Mouse (Mus musculus): ENCODE data around the gene Kctd17.

Kctd17 gene

GRCm38 (mm10) chr15:78449131-78449530, 20.8 kb downstream of the Kctd17 start:
- DNase-seq, result no peak

GRCm38 (mm10) chr15:78449694-78450418, 21.5 kb downstream of the Kctd17 start:
- DNase-seq, result no peak

- no peak for DNase-seq
Measured at GRCm38 (mm10) chr15:78450419-78450768, 22.0 kb downstream of the Kctd17 start.

GRCm38 (mm10) chr15:78451201-78451600, 22.8 kb downstream of the Kctd17 start:
- no peak for DNase-seq

GRCm38 (mm10) chr15:78452929-78453328, 24.6 kb downstream of the Kctd17 start:
- no peak for DNase-seq

- DNase-seq, result no peak
Measured at GRCm38 (mm10) chr15:78455168-78455567, 26.8 kb downstream of the Kctd17 start.

- DNase-seq, result no peak
Measured at GRCm38 (mm10) chr15:78456051-78456450, 27.7 kb downstream of the Kctd17 start.

GRCm38 (mm10) chr15:78457193-78457592, 28.8 kb downstream of the Kctd17 start:
- no peak for DNase-seq

- DNase-seq, result no peak
Measured at GRCm38 (mm10) chr15:78462981-78463380, 34.6 kb downstream of the Kctd17 start.

- DNase-seq, result no peak
Measured at GRCm38 (mm10) chr15:78466809-78467208, 38.4 kb downstream of the Kctd17 start.

- no peak for DNase-seq
Measured at GRCm38 (mm10) chr15:78467570-78467969, 39.2 kb downstream of the Kctd17 start.

GRCm38 (mm10) chr15:78468379-78468937, 40.1 kb downstream of the Kctd17 start, which contains the start of gene Tmprss6:
TSS of gene Tmprss6 (minus strand) at chr15:78468634.
- DNase-seq, result no peak

GRCm38 (mm10) chr15:78470495-78471276, 42.3 kb downstream of the Kctd17 start:
- DNase-seq, result no peak

- DNase-seq, result no peak
Measured at GRCm38 (mm10) chr15:78471902-78472301, 43.5 kb downstream of the Kctd17 start.

GRCm38 (mm10) chr15:78473442-78473841, 45.1 kb downstream of the Kctd17 start:
- no peak for DNase-seq

GRCm38 (mm10) chr15:78475604-78476031, 47.3 kb downstream of the Kctd17 start:
- no peak for DNase-seq

- DNase-seq, result no peak
Measured at GRCm38 (mm10) chr15:78476878-78477277, 48.5 kb downstream of the Kctd17 start.

- no peak for DNase-seq
Measured at GRCm38 (mm10) chr15:78478073-78478472, 49.7 kb downstream of the Kctd17 start.

- DNase-seq, result no peak
Measured at GRCm38 (mm10) chr15:78479470-78479869, 51.1 kb downstream of the Kctd17 start.

GRCm38 (mm10) chr15:78480111-78480510, 51.7 kb downstream of the Kctd17 start:
- no peak for DNase-seq

- DNase-seq, result no peak
Measured at GRCm38 (mm10) chr15:78480991-78481390, 52.6 kb downstream of the Kctd17 start.

- DNase-seq, result no peak
Measured at GRCm38 (mm10) chr15:78481448-78482000, 53.2 kb downstream of the Kctd17 start.

GRCm38 (mm10) chr15:78482518-78482917, 54.2 kb downstream of the Kctd17 start:
- DNase-seq, result no peak

- no peak for DNase-seq
Measured at GRCm38 (mm10) chr15:78483311-78483710, 54.9 kb downstream of the Kctd17 start.
